1 mouse cellular context compared by ENCODE assay signal in the genomic region with DNA sequence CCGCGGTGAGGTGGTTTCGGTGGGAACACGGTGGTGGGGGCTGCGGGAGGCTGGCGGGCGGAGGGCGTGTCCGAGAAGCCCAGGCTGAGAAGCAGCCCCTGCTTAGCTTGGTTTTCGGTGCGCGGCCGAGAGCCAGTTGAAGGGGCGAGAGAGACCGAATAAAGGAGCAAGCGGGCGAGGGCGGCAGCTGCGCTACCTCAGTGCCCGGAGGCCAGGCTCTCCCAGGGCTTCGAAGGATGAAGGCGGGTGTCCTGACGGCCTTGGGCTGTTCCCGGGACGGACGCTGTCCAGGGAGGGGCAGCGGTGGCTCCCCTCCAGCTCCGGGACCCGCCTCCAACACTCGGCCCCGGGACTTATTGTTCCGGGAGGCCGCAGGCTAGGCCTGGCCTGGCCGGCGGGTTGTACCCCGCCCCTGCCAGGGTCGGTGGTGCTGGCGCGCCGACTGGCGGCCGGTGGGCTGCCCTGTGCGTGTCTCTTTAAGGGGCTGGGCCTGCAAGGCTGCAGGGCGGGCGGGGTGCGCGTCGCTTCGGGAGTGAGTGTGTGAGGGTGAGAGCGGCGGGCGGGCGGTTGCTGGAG.
TF ChIP-seq lines count a peak whose summit lies in the region.

No protein-coding gene starts in this region.

TF ChIP-seq in CH12.LX, 34 proteins besides CTCF, POLR2A, EP300 and RAD21:
- TF ChIP-seq NELFE (IDR thresholded peaks at IDR 0.05; ENCODE audit: low read depth, low read length) (no peak; the same call in 1 of the 2 replicates), MEF2A (IDR thresholded peaks at IDR 0.05; ENCODE audit: borderline replicate concordance, low read depth, low read length) (no peak; the same call in 1 of the 2 replicates), ZNF384 (IDR thresholded peaks at IDR 0.05; ENCODE audit: low read depth, low read length) (no peak), MAZ (IDR thresholded peaks at IDR 0.05; ENCODE audit: low read depth, low read length) (peak; percentile 88; the same call in 1 of the 2 replicates), USF2 (conservative IDR thresholded peaks at IDR 0.05; ENCODE audit: low read depth, low read length) (no peak), GABPA (IDR thresholded peaks at IDR 0.05; ENCODE audit: insufficient replicate concordance, low read depth, low read length) (no peak), CHD2 (IDR thresholded peaks at IDR 0.05; ENCODE audit: low read length) (no peak), MAFK (IDR thresholded peaks at IDR 0.05; ENCODE audit: insufficient replicate concordance, low read length) (no peak), SIN3A (IDR thresholded peaks at IDR 0.05; ENCODE audit: low read length) (peak; percentile 38), SMC3 (IDR thresholded peaks at IDR 0.05; ENCODE audit: low read depth, low read length) (peak; percentile 81), JUN (IDR thresholded peaks at IDR 0.05; ENCODE audit: insufficient read depth, low read depth, low read length) (no peak), BHLHE40 (IDR thresholded peaks at IDR 0.05; ENCODE audit: low read depth, low read length) (no peak), HCFC1 (IDR thresholded peaks at IDR 0.05; ENCODE audit: low read depth, low read length) (peak; percentile 63), POLR2AphosphoS2 (IDR thresholded peaks at IDR 0.05; ENCODE audit: low read depth, low read length) (no peak), TCF12 (IDR thresholded peaks at IDR 0.05; ENCODE audit: low read depth, low read length) (no peak), KAT2A (IDR thresholded peaks at IDR 0.05; ENCODE audit: insufficient replicate concordance, low read length) (no peak), ZC3H11A (IDR thresholded peaks at IDR 0.05; ENCODE audit: low read depth, low read length) (no peak), MYC (IDR thresholded peaks at IDR 0.05; ENCODE audit: low read depth, low read length) (no peak), MXI1 (IDR thresholded peaks at IDR 0.05; ENCODE audit: low read depth, low read length) (peak; percentile 70), ZKSCAN1 (IDR thresholded peaks at IDR 0.05; ENCODE audit: borderline replicate concordance, low read depth, low read length) (no peak), USF1 (IDR thresholded peaks at IDR 0.05; ENCODE audit: low read depth, low read length) (no peak), ZMIZ1 (IDR thresholded peaks at IDR 0.05; ENCODE audit: low read depth, low read length) (no peak), JUND (conservative IDR thresholded peaks at IDR 0.05; ENCODE audit: low read depth, low read length) (no peak), PAX5 (IDR thresholded peaks at IDR 0.05; ENCODE audit: low read length) (no peak), E2F4 (IDR thresholded peaks at IDR 0.05; ENCODE audit: insufficient replicate concordance, low read depth, low read length) (no peak), ETS1 (conservative IDR thresholded peaks at IDR 0.05; ENCODE audit: low read depth, low read length) (no peak), MAX (IDR thresholded peaks at IDR 0.05; ENCODE audit: low read length) (no peak), UBTF (IDR thresholded peaks at IDR 0.05; ENCODE audit: low read depth, low read length) (peak; percentile 92), NRF1 (IDR thresholded peaks at IDR 0.05; ENCODE audit: low read depth, low read length) (peak; percentile 38; the same call in 1 of the 2 replicates), CHD1 (IDR thresholded peaks at IDR 0.05; ENCODE audit: low read depth, low read length) (no peak), RCOR1 (conservative IDR thresholded peaks at IDR 0.05; ENCODE audit: low read depth, low read length) (no peak), IRF4 (IDR thresholded peaks at IDR 0.05; ENCODE audit: low read depth, low read length) (no peak; the same call in 1 of the 2 replicates), TBP (conservative IDR thresholded peaks at IDR 0.05; ENCODE audit: low read depth, low read length) (no peak), ELF1 (IDR thresholded peaks at IDR 0.05; ENCODE audit: low read depth, low read length) (peak; percentile 63)
